Mouse (Mus musculus) adrenal gland, postnatal 4 days (tissue): ENCODE data around the gene Barx2. TPM values are rescaled to one million over a fixed set of nuclear protein-coding genes. Genes with fewer than 3 reads are reported as not detected.

Experiments used
- DNase-seq, 2 experiments: peaks; one replicate each; pipeline ENCODE4 v3.0.0; 2021 to 2022; ENCODE audit warnings: low spot score in 2 of 2, mixed read lengths in 2 of 2
- total RNA-seq, 2 experiments: library from RNA; stranded (reverse); gene quantifications; 2 replicates each; pipeline ENCODE4 v1.2.3; 2021

Barx2 gene
- total RNA-seq, 2 experiments from 2014 or later, result 0.28 TPM; not detected in 1

- DNase-seq, result no peak
These were observed 73.9 kb downstream of the Barx2 start for GRCm38 (mm10) chr9:31839106-31840027.

GRCm38 (mm10) chr9:31838047-31838446 lies 75.2 kb downstream of the Barx2 start:
- DNase-seq, result no peak

DNA sequence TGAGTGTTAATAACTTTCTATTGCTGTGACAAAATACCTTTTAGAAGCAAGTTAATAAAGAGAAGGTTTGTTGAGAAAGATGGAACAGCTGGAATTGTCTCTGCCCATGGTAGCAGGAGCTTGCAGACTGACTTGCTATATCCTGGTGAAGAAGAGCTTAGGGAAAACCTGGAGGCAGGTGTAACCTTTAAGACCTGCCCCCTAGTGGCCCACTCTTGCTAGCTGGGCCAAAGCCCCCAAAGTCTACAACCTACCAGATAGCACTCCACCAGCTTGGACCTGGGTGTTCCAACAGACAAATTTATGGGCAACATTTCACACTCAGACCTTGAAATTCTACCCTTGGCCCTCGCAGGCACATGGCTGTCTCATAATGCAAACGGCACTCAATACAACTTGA lies 104.5 kb downstream of the Barx2 start:
- DNase-seq, result no peak

DNA sequence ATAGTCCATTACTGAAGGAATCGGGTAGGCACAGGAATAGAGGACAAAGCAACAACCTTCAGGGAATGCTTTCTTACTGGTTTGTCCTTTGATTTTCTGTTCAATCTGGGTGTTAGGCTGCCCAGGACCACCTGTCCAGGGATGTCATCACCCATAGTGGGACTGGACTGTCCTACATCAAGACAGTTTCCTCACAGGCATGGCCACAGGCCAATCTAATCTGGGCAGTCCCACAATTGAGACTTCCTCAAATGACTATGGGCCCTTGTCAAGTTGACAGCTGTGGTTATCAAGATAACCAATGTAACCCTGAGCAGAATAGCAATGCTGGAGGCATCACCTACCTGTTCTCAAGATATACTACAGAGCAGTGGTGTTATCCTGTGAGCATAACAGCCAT lies 110.6 kb downstream of the Barx2 start:
- DNase-seq, result no peak

Other genes with a start within 250 kb of the Barx2 start
- 10 to 100 TPM; 57.3 to 61.9 TPM for gene Arhgap32, start 202.7 kb upstream of the Barx2 start, total RNA-seq